Mouse (Mus musculus): ENCODE data around the gene Plcg2.

DNA sequence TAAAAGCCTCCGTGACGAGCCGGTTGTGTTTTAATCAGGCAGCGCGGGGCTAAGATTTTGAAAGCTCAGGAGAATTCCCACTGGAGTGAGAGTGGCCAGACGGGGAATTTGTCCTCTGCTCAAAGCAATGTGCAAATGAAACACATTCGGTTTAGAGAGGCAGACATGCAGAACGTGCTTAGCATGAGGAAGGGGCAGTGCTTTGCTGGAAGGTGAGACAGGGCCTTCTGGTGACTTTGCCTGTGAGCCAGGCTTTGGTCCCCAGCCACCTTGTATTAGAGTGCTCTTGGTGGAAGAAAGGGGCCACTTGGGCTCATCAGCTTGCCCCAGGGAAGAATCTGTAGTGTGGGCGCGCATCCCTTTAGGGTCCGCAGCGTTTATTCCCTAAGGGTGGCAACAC, 106.0 kb downstream of the Plcg2 start:
- TF ChIP-seq CTCF (IDR thresholded peaks at IDR 0.05; ENCODE audit: low read depth) (no peak), EP300 (IDR thresholded peaks at IDR 0.05; ENCODE audit: low read depth) (no peak)

Data from liver, embryonic 14.5 days (tissue).